Mouse (Mus musculus): ENCODE data around the gene Il6st.

The Il6st gene

DNA sequence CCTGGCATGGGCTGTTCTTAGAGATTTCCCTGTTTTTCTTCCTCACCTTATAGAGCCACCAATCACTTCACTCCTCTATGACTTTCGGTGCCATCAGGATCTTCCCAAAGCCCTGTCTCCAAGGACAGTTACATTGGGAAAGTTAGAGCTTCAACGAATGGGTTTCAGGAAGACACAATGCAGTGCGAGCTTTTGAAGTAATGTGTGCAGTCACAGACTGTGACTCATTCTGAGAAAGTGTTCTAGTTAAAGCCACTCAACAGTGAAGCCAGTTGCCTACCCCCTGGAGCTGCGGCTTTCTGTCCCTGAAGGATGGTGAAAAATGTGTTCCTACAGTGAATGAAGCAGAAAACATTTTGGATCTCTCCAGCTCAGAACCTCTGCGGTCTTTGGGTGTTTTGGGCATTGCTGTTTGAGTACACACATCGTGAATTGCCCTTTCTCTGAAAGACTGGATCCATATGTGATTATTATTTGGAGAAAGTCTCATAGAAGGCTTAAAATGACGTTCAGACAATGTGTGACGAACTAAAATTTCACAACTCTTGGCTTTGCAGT lies 16.7 kb upstream of the Il6st start:
- no peak for DNase-seq

DNA sequence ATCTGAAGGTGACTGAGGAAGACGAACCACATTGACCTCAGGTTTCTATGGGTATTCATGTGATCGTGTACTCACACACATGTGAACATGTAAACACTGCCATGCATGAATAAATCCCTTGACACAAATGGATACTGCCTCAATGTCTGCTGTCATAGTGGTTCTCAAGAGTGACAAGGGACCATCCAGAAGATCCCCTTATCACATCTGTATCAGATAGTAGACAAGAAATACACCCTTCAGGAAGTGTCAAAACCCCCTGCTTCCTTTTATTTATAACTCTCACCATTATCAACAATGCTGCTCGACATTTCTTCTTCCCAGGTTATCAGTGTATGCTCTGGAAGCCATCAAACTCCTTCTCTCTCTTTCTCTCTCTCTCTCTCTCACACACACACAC lies 13.7 kb upstream of the Il6st start:
- no peak for DNase-seq

DNA sequence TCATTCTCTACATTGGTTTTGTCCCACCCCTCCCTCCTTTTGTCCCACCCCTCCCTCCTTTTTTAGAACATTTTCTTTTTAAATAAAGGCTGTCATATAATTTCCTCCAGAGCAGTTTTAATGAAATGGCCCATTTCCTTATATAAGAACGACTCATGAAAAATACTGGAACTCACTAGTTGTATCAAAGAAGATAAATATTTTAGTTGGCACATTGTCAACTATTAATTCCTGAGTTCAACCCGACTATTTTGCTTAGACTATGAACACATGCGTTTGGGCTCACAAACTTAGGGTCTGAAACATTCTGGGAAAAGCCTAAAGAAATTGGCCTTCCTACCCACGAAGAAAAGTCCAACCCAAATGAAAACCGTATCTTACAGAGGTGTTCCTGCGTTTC lies 6.5 kb upstream of the Il6st start:
- no peak for DNase-seq

DNA sequence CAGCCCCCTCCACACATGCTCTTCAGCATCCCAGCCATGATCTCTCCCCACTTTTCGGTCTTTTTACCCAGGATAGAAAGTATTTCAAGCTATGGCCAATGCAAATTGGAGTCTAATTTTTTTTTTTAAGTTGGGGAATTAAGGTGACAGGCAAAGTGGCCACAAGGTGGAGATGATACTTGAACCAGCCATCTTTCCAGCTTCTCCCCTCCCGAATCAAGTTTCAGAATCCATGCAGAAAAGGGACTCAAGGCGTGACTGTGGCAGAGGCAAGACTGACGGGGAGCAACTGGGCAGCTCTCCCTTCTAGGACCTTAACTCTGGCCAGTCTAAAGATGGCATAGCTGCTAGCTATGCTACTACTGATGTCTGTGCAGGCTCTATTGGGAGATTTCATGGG lies 5.9 kb upstream of the Il6st start:
- DNase-seq, result no peak

DNA sequence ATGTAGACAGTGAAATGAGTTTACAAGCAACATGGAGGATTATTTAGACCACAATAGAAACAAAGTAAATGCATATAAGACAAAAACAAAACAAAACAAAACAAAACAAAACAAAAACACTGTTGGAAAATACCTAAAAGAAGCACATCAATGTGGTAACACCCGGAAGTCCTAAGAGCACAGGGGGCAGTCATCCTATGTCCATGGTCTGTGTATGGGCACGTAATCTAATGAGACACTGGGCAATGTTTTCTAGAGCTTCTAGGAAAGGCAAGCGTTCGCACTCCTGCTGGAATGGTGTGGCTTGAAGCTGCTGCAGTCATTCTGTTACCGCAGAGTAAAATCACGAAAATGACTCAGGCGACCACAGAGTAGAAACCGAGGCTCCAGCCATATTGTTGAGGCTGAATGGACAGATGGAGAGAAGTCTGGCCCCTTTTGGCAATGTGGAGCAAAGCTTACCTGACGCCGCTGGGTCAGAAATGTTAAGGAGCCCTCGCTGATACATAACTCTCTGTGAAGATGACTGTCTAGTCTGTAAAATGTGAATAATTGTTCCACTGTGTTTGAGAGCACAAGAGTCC lies 5.3 kb upstream of the Il6st start:
- DNase-seq, result no peak

DNA sequence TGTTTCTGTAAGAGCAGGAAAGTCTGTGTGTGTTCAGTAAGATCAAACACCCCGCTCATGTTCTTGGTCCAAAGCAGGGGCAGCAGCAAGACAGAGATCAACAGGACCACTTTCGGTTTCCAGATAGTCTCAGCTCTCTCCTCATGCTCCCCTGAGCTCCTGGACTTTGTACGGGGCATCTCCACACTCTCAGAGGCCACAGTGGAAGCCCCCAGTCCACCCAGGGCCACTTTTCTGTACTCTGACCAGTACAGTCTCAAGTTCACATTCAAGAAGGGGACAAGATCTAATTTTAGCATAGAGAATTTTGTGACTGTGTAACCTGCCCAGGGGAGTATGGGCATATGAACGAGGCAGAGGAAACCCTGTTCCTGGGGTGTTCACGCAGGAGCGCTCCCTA lies 3.9 kb upstream of the Il6st start:
- no peak for DNase-seq

DNA sequence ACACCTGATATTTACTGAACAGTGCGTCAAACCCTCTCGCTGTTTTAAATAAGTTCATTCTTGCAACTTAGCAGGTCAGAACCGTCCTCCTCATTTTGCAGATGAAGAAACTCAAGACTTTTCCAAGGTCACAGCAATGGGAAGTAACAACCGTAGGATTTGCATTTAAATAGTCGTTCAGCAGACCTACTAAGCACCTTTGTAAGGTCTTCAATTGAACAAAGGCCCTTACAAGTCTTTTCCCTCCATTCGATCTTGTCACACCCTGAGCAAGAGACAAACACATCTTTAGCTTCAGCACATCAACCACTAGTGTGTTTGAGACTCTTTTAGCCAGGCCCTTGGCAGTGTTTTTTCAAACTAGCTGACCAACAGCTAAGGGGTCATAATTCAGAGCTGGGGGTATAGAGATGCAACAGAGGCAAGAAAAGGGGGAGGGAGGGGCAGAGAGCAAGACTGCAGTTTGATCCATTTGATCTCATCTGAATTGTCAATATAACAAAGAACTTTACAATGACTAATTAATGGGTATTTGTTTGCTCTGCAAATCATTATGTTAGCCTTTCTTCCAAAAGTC lies 1.4 kb upstream of the Il6st start:
- no peak for DNase-seq

DNA sequence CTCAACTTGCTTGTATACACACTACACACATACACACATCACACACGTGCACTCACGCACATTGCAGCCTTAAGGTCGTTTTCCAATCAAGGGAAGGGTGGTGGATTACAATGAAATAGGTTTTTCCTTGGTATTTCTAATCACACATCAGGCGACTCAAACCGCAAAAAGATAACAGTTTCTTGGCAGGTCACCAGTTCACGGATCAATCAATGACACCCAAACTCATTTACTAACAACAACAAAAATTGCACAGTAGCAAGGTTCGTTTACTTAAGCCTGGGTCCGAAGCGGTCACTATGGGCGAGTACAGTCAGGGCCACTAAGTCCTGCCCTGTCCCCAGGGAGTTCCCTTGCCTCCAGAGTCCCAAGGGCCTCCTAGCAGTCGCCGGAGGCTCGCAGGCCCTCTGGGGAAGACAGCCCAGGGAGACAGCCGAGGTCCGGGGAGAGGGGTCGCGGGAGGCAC lies 500 bp upstream of the Il6st start:
- DNase-seq, result no peak

DNA sequence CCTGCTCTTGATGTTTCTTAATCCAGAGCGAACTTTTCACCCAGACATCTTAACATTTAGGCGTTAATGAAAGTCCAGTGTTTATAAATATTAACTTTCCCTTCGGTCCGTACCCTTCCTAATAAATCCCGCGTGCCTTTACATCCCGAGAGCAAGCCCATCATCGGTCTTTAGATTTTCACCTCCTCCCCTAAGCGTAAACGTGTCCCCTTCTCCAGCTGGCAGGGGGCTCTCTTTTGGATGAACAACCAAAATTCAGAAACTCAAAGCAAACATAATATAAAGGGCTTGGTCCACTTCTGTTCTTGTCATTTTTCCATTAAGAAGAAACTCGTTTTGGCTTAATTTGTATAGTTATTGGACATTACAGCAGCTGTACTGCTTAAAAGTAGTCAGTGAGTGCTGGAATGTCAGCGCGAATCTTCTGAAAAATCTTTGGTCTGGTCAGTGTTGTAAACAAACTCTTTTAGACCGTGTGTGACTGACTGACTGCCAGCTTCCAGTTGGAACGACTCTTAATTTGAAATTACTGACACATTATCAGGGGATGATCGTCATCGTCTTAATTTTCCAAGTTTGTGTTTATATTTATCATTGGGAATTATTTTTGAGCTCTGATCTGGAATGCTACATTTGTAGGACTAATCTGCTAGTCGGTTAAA lies 887 bp downstream of the Il6st start:
- DNase-seq, result no peak

DNA sequence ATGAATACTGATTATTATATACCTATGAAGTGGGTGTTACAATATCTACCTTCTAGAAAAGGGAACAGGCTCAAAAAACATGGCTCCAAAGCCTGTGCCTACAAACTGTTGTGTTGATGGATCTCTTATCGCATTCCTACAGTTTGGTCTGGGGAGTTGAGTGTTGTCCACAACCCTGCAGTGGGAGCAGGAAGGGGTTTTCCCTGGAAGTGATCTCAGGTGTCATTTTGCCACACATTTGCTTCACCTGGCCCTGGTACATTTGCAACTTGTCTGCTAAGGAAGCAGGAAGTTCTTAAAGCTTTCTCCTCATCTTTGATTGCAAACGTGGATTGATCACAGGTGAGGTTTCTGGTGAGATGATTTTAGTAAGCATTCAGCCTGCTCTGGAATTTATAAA lies 1.7 kb downstream of the Il6st start:
- DNase-seq, result no peak

DNA sequence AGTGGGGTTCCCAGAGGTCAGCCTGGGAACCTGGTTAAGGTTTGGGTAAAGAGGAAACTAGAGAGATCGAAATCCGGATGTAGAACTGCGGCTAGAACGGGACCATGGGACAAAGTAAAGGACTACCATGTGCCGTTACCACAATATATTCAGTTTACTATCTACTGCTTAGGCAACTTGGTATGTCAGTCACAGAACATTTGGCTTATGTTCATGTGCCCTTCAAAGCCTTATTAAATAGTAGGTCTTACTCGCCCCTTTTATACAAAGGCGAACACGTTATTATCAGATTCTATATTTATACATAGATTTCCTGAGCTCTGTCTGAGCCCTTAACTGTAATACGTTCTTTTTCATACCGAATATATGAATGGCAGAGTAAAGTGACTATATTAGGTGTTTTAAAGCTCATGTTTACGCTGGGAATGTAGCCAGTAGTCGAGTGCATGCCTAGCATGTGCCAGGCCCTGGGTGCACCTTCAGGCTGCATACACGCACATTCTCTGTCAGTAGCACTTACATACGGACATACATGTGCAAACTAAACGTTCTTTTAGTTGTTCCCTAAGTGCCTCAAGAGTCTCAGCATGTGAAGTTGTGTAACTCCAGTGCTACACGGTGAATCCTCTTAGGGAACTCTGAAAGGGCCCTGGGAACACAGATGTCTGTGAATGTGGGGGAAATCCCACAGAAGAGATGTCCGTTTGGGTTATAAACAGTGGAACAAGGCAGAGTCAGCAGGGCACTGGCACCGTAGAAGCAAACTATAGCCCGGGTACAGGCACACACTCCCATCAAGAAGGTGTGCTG lies 2.5 kb downstream of the Il6st start:
- no peak for DNase-seq

DNA sequence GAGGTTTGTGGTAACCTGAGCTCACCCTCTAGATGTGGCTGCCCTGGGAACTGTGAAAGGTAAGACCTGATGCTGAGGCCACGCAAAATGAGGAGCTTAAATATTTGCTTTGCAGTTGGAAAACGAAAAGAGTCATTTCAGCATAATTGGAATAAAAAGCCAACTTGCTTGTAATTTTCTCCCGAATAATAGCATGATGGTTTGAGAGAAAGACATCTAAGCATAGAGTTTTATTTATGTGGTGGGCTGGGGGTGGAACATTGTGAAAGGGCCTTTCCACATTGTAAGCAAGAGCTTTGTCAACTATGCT lies 3.0 kb downstream of the Il6st start:
- no peak for DNase-seq

DNA sequence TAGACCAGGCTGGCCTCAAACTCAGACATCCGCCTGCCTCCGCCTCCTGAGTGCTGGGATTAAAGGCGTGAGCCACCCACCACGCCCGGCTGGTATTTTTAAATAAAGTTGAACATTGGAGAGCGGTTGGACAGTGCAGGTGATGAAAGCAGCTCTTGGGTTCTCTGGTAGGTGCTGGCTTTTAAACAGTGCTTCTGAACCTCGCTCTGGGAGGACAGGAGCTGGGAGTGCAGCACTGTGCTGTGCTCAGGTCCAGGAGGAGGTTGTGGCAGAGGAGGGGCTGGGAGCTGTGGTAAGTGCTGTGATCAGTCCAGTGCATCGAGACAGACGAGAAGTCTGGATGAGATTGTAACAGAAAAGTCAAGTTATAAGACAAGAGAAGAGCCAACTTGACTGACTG lies 3.5 kb downstream of the Il6st start:
- no peak for DNase-seq

DNA sequence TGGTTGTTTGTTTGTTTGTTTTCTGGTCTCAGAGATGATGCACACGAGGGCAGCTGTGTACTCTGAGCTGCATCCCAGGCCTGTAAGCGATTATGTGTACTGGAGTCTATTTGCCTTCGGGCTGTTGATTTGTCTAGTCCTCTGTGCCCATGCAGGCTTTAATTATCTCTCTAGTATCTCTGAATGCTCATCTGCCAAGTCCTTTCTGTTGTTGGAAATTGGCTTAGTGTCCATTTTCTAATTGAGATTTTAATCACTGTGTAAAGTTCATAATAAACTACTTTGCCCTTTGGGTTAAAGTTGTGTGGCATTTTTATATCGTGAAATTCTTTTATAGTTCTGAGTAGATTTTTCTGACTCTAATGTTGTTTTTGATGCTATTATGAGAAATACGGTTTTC lies 5.6 kb downstream of the Il6st start:
- DNase-seq, result no peak

DNA sequence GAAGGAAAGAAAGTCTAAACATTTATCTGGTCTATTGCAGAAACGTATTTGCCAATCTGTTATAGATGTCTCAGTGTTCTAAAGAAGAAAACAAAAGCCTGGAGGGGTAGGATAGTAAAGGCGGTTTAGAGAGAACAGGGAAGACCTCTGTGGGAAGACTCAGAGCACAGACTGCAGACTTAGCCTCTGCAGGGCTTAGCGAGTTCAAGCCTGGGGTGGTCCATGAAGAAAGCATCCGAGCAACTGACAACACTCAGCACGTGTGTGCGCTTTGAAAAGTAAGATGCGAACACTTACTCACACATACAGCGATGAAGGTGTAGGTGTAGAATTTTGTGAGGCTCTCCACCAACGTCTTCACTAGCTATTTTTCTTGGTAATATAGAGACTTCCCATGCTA lies 7.3 kb downstream of the Il6st start:
- no peak for DNase-seq

DNA sequence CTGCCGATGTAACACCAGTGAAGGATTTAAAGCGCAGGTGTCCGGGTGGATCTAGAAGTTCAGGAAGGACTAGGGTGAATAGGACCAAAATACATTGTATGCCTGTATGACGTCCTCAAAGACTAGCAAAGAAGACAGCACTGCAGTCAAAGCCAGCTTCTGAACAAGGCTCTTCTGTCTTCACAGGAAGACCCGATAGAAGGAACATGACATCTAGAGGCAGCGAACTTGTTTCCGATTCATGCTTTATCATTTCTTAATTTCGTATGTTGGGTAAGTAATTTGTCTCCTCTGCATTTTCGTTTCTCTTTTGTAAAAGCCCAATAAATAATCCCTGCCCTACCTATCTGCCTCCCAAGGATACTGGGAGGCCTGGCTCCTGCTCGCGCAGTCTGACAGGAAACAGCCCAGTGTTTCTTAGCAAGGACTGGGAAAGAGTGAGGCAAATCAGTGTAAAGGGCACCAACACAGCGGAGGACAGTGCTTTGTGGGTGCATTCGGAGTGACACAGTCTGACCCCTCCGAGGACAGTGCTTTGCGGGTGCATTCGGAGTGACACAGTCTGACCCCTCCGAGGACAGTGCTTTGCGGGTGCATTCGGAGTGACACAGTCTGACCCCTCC lies 8.6 kb downstream of the Il6st start:
- no peak for DNase-seq

DNA sequence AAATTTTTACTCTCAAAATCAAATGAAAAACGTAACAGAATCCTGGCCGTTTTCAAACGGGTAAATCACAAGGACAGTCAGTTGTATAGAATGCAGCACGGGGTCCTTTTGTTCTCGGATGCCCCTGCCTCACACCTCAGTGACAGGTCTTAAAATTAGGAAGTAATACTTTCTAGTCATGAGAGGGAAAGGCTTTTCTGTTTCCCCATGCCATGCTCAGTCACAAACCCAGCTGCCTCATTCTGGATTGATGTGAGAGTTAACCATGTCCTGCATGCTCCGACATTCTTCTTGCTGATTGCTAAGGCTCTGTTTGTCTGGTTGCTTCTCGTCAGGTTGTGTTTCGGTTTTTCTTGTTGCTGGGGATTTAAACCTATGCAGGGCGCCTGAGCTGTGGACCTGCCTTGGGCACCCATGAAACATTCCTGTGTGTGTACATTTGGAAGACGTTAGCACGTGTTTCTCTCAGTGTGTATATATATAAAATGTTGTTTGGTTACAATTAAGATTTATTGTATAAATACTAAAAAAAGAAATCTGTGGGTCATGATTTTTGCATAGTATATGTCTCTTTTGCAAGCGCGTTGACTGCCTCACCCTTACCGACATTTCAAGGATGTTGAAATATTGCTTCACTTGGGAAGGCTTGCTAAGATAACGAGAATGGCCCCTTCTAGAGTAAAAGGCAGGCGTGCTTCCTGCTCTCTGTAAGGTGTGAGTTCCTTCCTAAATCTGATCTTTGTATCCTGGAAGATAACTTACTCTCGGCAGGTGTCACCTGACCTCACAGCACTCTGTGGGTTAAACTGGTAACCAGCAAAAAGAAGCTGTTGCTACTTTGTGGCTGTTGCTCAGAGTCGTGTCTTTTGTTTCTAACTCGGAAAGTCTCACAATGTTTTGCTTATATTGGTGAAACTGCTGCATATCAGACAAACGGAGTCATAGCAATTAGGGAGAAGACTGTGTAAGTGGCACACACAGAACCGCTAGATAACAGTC lies 10.2 kb downstream of the Il6st start:
- DNase-seq, result no peak

DNA sequence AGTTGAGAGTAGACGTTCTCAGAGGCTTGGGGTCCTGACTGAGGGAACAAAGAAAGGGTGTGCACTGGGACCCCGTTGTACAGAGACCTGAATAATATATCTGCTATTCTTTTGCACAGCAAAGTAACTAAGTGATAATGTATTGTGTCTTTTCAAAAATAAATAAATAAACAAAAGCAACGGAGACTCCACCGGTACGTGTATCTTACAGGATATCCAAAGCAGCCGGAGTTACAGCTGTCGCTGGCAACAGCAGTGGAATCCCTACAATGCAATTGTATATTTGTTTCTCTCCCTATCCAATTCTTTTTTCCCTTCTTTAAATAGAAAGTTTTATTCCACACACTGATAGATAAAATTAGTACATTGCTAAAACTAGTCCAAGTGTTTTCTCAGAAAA lies 15.2 kb downstream of the Il6st start:
- DNase-seq, result no peak

DNA sequence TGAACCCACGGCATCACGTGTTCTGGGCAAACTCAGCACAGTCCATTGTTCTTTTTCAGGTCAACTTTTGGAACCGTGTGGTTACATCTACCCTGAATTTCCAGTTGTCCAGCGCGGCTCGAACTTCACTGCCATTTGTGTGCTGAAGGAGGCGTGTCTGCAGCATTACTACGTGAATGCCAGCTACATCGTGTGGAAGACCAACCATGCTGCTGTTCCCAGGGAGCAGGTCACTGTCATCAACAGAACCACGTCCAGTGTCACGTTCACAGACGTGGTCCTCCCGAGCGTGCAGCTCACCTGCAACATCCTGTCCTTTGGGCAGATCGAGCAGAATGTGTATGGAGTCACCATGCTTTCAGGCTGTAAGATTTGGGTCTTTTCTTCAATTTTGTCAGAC lies 16.1 kb downstream of the Il6st start:
- DNase-seq, result no peak

DNA sequence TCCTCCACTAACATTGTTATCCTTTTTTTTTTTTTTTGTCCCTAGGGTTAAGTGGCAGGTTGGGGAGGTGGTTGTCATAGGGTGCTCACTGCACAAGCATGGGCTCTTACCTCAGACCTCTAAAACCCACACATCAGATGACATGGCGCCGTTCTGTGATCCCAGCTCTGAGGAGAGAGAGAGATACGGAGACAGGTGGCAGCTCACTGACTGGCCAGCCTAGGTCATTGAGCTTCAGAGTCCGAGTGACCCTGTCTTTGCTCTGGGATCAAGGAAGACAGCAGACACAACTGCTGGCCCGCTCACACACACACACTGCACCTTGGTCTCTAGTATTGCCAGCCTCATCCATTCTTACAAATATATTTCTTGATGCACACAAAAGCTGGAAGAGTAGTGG lies 18.7 kb downstream of the Il6st start:
- DNase-seq, result no peak

DNA sequence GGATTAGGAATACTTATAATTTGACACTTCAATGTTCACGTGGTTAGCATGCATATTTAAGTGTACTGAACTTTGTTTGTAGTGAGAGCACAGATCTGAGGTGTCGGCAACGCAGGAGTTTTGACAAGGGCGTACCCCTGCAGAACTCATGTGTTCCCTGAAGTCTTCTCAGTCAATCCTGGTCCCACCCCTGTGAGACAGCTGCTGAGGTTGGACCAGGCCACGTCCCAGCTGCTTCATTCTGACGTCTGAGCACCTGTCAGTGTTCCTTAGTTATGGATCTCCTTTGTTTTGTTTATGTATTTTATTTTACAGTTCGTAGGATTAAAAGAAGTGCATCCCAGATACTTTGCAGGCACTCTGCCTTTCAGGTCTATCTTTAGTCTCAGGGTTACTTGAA lies 19.1 kb downstream of the Il6st start:
- no peak for DNase-seq

DNA sequence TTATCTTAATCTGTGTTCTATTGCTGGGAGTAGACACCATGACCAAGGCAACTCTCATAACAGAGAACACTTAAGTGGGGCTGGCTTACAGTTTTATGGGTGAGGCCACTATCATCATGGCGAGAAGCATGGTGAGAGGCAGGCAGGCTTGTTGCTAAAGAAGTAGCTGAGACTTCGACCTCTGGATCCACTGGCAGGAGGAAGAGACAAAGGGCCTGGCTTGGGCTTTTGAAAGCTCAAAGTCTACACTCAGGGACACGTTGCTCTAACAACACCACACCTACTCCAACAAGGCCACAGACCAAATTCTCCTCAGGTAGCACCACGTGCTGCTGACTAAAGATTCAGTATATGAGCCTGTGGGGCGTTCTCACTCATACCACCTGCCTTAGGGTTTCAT lies 22.4 kb downstream of the Il6st start:
- no peak for DNase-seq
